ENCODE assay signal across 31 mouse cellular contexts in genomic region chr10:67073577-67073976, GRCm38 (mm10).
"Had no signal": no experiment of that assay in that cellular context is flagged by ENCODE, and none has a peak within 500 bp of the region (broad histone marks: within the 10 kb centered on the region; RNA-seq: fewer than 3 reads in every experiment).

No protein-coding gene starts in this region.

- H3K4me2 ChIP-seq: heart, embryonic 11.5 days; heart, embryonic 12.5 days; heart, embryonic 13.5 days; heart, embryonic 15.5 days; hindbrain, embryonic 12.5 days; hindbrain, embryonic 13.5 days; hindbrain, embryonic 14.5 days; hindbrain, embryonic 15.5 days; intestine, embryonic 15.5 days; kidney, embryonic 15.5 days had no signal

- H3K9me3 ChIP-seq: heart, embryonic 12.5 days; heart, embryonic 13.5 days; heart, embryonic 15.5 days; hindbrain, embryonic 10.5 days; hindbrain, embryonic 13.5 days; hindbrain, embryonic 15.5 days; intestine, embryonic 15.5 days; kidney, embryonic 15.5 days had no signal

- H3K9ac ChIP-seq: heart, embryonic 12.5 days; heart, embryonic 13.5 days; heart, embryonic 15.5 days; hindbrain, embryonic 12.5 days; hindbrain, embryonic 13.5 days; hindbrain, embryonic 14.5 days; hindbrain, embryonic 15.5 days; intestine, embryonic 15.5 days; kidney, embryonic 15.5 days had no signal

- H3K27me3 ChIP-seq: heart, embryonic 12.5 days; heart, embryonic 13.5 days; heart, embryonic 15.5 days; hindbrain, embryonic 12.5 days; hindbrain, embryonic 13.5 days; hindbrain, embryonic 15.5 days; intestine, embryonic 15.5 days; kidney, embryonic 15.5 days had no signal

- DNase-seq: heart, postnatal 10 days; heart, postnatal 14 days; heart, postnatal 36 days; heart, postnatal 4 days; kidney, adult 11 months; kidney, adult 18-20 months; kidney, adult 2 months; kidney, adult 8-10 months; kidney, adult 9 months; kidney, postnatal 10 days; kidney, postnatal 14 days; kidney, postnatal 25 days; kidney, postnatal 36 days; kidney, postnatal 4 days; layer of hippocampus, adult 9-11 months; layer of hippocampus, postnatal 36 days had no signal

- H3K4me3 ChIP-seq: heart, embryonic 12.5 days; heart, embryonic 13.5 days; heart, embryonic 15.5 days; hindbrain, embryonic 10.5 days; hindbrain, embryonic 12.5 days; hindbrain, embryonic 13.5 days; hindbrain, embryonic 15.5 days; intestine, embryonic 15.5 days; kidney, embryonic 15.5 days; layer of hippocampus, adult 2 months; left cerebral cortex, adult 2 months had no signal

- H3K36me3 ChIP-seq: heart, embryonic 12.5 days; heart, embryonic 13.5 days; heart, embryonic 15.5 days; hindbrain, embryonic 12.5 days; hindbrain, embryonic 13.5 days; hindbrain, embryonic 15.5 days; intestine, embryonic 15.5 days; kidney, embryonic 15.5 days had no signal

- H3K27ac ChIP-seq: heart, embryonic 13.5 days; heart, embryonic 15.5 days; hindbrain, embryonic 10.5 days; hindbrain, embryonic 12.5 days; hindbrain, embryonic 13.5 days; hindbrain, embryonic 14.5 days; hindbrain, embryonic 15.5 days; hindbrain, postnatal 0 days; intestine, embryonic 15.5 days; kidney, embryonic 15.5 days; kidney, postnatal 0 days; layer of hippocampus, adult 2 months; left cerebral cortex, adult 2 months had no signal
